In the genomic region with DNA sequence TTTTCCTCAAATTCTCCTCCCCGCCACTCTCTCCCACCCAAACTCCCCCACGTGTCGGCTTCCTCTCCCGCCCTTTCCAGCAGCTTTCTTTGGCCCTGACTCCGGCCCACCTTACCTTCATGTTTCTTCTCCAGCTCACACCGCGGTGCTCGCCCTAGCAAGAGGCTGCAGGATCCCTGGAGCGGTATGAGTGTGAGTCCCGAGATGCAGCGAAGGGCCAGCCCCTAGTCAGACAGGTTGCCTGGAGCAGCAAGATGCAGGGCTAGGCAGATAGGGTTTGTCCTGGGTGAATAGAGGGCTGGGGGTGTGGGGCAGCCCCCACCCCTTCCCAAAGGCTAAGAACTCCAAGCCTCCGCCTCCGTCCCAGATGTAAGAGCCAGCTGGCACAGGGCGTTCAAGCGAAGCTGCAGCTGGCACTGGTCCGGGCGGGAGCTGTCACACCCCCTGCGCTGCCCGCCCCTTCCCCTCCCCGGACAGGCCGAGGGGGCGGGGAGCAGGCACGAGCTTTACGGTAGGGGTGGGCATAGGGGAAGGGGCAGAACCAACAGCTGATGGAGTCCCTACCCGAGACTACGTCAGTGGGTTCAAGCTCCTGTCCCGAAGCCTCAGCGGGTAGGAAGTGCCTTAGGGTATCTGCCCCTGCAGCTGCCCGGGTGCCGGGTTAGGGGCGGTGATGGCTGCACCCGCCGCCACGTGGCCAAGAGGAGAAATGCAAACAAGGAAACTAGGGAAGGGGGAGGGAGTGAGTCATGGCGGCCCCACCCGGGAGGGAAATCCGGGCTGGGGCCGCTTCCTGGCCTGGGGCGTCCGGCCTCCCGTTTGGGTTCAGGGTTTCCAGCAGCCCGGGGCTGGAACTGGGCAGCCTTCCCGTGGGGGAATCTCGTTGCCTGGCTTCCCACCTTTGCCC, we compare ENCODE assay signal across 8 mouse cellular contexts. TPM values are rescaled to one million over a fixed set of nuclear protein-coding genes. Genes with fewer than 3 reads are reported as not detected.
DNase-seq lines count a peak whose midpoint lies in the region; ATAC-seq and TF ChIP-seq lines count a peak whose summit lies in the region.

A gene (minus strand): TSS at position 693 of the 907 bp plus-strand sequence.

- H3K4me3 ChIP-seq in embryonic facial prominence, embryonic 12.5 days, result peak within 1 kb of the TSS; percentile 48
- peak within 1 kb of the TSS; percentile 64 for H3K4me3 ChIP-seq in heart, embryonic 10.5 days
- peak within 1 kb of the TSS; percentile 52 for H3K4me3 ChIP-seq in kidney, embryonic 14.5 days (ENCODE audit: low read length)
- peak within 1 kb of the TSS; percentile 53 for H3K4me3 ChIP-seq in liver, embryonic 11.5 days (ENCODE audit: low read depth, low read length)
- H3K4me3 ChIP-seq in myocyte, result peak within 1 kb of the TSS; percentile 16
- H3K4me3 ChIP-seq in stomach, embryonic 14.5 days (ENCODE audit: low read depth, low read length), result peak within 1 kb of the TSS; percentile 45

- H3K27ac ChIP-seq in embryonic facial prominence, embryonic 12.5 days, result peak within 1 kb of the TSS; percentile 54; the same call in 1 of the 2 replicates
- peak within 1 kb of the TSS; percentile 90 for H3K27ac ChIP-seq in heart, embryonic 10.5 days
- H3K27ac ChIP-seq in kidney, embryonic 14.5 days (ENCODE audit: low read depth, low read length), result peak within 1 kb of the TSS; percentile 53
- peak within 1 kb of the TSS; percentile 34; the same call in 1 of the 2 replicates for H3K27ac ChIP-seq in liver, embryonic 11.5 days (ENCODE audit: low read depth, low read length)
- H3K27ac ChIP-seq in stomach, embryonic 14.5 days (ENCODE audit: low read length), result peak within 1 kb of the TSS; percentile 67

- DNase-seq in 3T3-L1 (ENCODE audit: low read depth, low spot score), result peak; percentile 82
- peak; percentile 85 for DNase-seq in adrenal gland, postnatal 10 days
- DNase-seq in heart, embryonic 10.5 days (ENCODE audit: low spot score), result peak; percentile 89
- peak; percentile 77 for DNase-seq in liver, embryonic 11.5 days (ENCODE audit: low spot score)

- under 1% methylated on average over 43 of the region's 44 CpGs for WGBS in embryonic facial prominence, embryonic 12.5 days
- WGBS in heart, embryonic 10.5 days, result under 1% methylated on average over 44 of the region's 44 CpGs
- under 1% methylated on average over 44 of the region's 44 CpGs for WGBS in kidney, embryonic 14.5 days
- 1% methylated on average over 44 of the region's 44 CpGs for WGBS in liver, embryonic 11.5 days
- WGBS in stomach, embryonic 14.5 days, result 1% methylated on average over 44 of the region's 44 CpGs

- peak within 1 kb of the TSS; percentile 47 for H3K9ac ChIP-seq in embryonic facial prominence, embryonic 12.5 days
- H3K9ac ChIP-seq in kidney, embryonic 14.5 days (ENCODE audit: low read depth, low read length), result peak within 1 kb of the TSS; percentile 59
- peak within 1 kb of the TSS; percentile 42 for H3K9ac ChIP-seq in liver, embryonic 11.5 days (ENCODE audit: low read depth, low read length)
- H3K9ac ChIP-seq in stomach, embryonic 14.5 days (replicated peaks; ENCODE audit: low read depth, low read length), result peak within 1 kb of the TSS; percentile 52; the same call in 1 of the 2 replicates

- peaks cover 41% of the 10 kb centered on the region for H3K27me3 ChIP-seq in embryonic facial prominence, embryonic 12.5 days
- H3K27me3 ChIP-seq in heart, embryonic 10.5 days (ENCODE audit: insufficient read depth, poor library complexity, severe bottlenecking), result peaks cover 84% of the 10 kb centered on the region
- H3K27me3 ChIP-seq in kidney, embryonic 14.5 days (ENCODE audit: control insufficient read depth, insufficient read depth, low read length), result peaks cover 9% of the 10 kb centered on the region
- H3K27me3 ChIP-seq in liver, embryonic 11.5 days (replicated peaks; ENCODE audit: control insufficient read depth, insufficient read depth, low read length), result peaks cover 50% of the 10 kb centered on the region
- H3K27me3 ChIP-seq in myocyte (ENCODE audit: control insufficient read depth, insufficient read depth, insufficient read length), result peaks cover 31% of the 10 kb centered on the region
- no peaks in the 10 kb centered on the region for H3K27me3 ChIP-seq in stomach, embryonic 14.5 days (ENCODE audit: control insufficient read depth, insufficient read depth, low read length)

- ATAC-seq in embryonic facial prominence, embryonic 12.5 days (ENCODE audit: insufficient number of reproducible peaks, insufficient read depth, low FRiP score, low TSS enrichment), result peak; percentile 76
- peak; percentile 90 for ATAC-seq in kidney, embryonic 14.5 days (ENCODE audit: low FRiP score, low TSS enrichment)
- ATAC-seq in liver, embryonic 11.5 days (replicated peaks; ENCODE audit: low FRiP score), result peak; percentile 72
- peak; percentile 64 for ATAC-seq in stomach, embryonic 14.5 days (ENCODE audit: insufficient number of reproducible peaks, insufficient read depth, low FRiP score, low read depth)

- no peak within 1 kb of the TSS for H3ac ChIP-seq in myocyte (ENCODE audit: control insufficient read depth, insufficient read length)

- H3K4me2 ChIP-seq in embryonic facial prominence, embryonic 12.5 days (replicated peaks), result peak within 1 kb of the TSS; percentile 94
- H3K4me2 ChIP-seq in kidney, embryonic 14.5 days (replicated peaks; ENCODE audit: low read depth, low read length), result peak within 1 kb of the TSS; percentile 95
- peak within 1 kb of the TSS; percentile 90 for H3K4me2 ChIP-seq in liver, embryonic 11.5 days
- peak within 1 kb of the TSS; percentile 86 for H3K4me2 ChIP-seq in myocyte (ENCODE audit: low read depth)
- H3K4me2 ChIP-seq in stomach, embryonic 14.5 days (replicated peaks; ENCODE audit: low read depth, low read length), result peak within 1 kb of the TSS; percentile 94

- H3K9me3 ChIP-seq in embryonic facial prominence, embryonic 12.5 days, result no peaks in the 10 kb centered on the region
- no peaks in the 10 kb centered on the region for H3K9me3 ChIP-seq in heart, embryonic 10.5 days
- no peaks in the 10 kb centered on the region for H3K9me3 ChIP-seq in kidney, embryonic 14.5 days (ENCODE audit: control insufficient read depth, low read length)
- no peaks in the 10 kb centered on the region for H3K9me3 ChIP-seq in liver, embryonic 11.5 days (ENCODE audit: control insufficient read depth, low read length)
- H3K9me3 ChIP-seq in stomach, embryonic 14.5 days (ENCODE audit: control insufficient read depth, low read depth, low read length), result no peaks in the 10 kb centered on the region

- H3K79me2 ChIP-seq in myocyte (ENCODE audit: control insufficient read depth, insufficient read depth), result no peaks in the 10 kb centered on the region

- H3K4me1 ChIP-seq in embryonic facial prominence, embryonic 12.5 days, result peaks cover 37% of the 10 kb centered on the region
- H3K4me1 ChIP-seq in heart, embryonic 10.5 days, result peaks cover 63% of the 10 kb centered on the region
- H3K4me1 ChIP-seq in kidney, embryonic 14.5 days (ENCODE audit: control insufficient read depth, insufficient read depth, low read length), result peaks cover 44% of the 10 kb centered on the region
- peaks cover 18% of the 10 kb centered on the region for H3K4me1 ChIP-seq in liver, embryonic 11.5 days (replicated peaks; ENCODE audit: control insufficient read depth, insufficient read depth, low read length)
- H3K4me1 ChIP-seq in stomach, embryonic 14.5 days (ENCODE audit: control insufficient read depth, insufficient read depth, low read length), result peaks cover 24% of the 10 kb centered on the region

- H3K36me3 ChIP-seq in embryonic facial prominence, embryonic 12.5 days, result no peaks in the 10 kb centered on the region
- no peaks in the 10 kb centered on the region for H3K36me3 ChIP-seq in heart, embryonic 10.5 days
- no peaks in the 10 kb centered on the region for H3K36me3 ChIP-seq in kidney, embryonic 14.5 days (ENCODE audit: control insufficient read depth, insufficient read depth, low read length)
- H3K36me3 ChIP-seq in liver, embryonic 11.5 days (ENCODE audit: control insufficient read depth, insufficient read depth, low read length), result no peaks in the 10 kb centered on the region
- no peaks in the 10 kb centered on the region for H3K36me3 ChIP-seq in myocyte (ENCODE audit: control insufficient read depth, insufficient read depth)
- H3K36me3 ChIP-seq in stomach, embryonic 14.5 days (ENCODE audit: control insufficient read depth, insufficient read depth, low read length), result no peaks in the 10 kb centered on the region

- no peak for TF ChIP-seq POLR2A in myocyte (IDR thresholded peaks at IDR 0.05; ENCODE audit: insufficient read length, low read depth)

TF ChIP-seq in myocyte, 11 proteins besides CTCF, POLR2A, EP300 and RAD21:
- TF ChIP-seq TCF3 (IDR thresholded peaks at IDR 0.05; ENCODE audit: insufficient read length, low read depth) (no peak), SRF (IDR thresholded peaks at IDR 0.05; ENCODE audit: control insufficient read depth, insufficient read length, low read depth) (no peak), TCF12 (IDR thresholded peaks at IDR 0.05; ENCODE audit: insufficient read depth, poor library complexity, severe bottlenecking) (no peak), POLR2AphosphoS2 (IDR thresholded peaks at IDR 0.05; ENCODE audit: insufficient read length, low read depth) (no peak), MAX (IDR thresholded peaks at IDR 0.05; ENCODE audit: low read depth) (no peak), USF1 (IDR thresholded peaks at IDR 0.05; ENCODE audit: low read depth) (peak; percentile 59), REST (IDR thresholded peaks at IDR 0.05; ENCODE audit: insufficient read depth, insufficient read length) (no peak), CEBPB (IDR thresholded peaks at IDR 0.05; ENCODE audit: insufficient read depth, poor library complexity, severe bottlenecking) (no peak), MYOG (IDR thresholded peaks at IDR 0.05; ENCODE audit: control insufficient read depth in 1 of 3, insufficient read depth in 1 of 3, insufficient read length in 2 of 3, low read depth in 2 of 3) (peak in 1 of 3 experiments; percentile 21), MYOD1 (IDR thresholded peaks at IDR 0.05; ENCODE audit: control insufficient read depth in 1 of 3, insufficient read length in 2 of 3, low read depth in 2 of 3) (peak in 1 of 3 experiments; percentile 30), E2F4 (IDR thresholded peaks at IDR 0.05; ENCODE audit: insufficient read depth) (no peak)

RNA-seq across cellular contexts. Expression of the gene that starts here (rescaled TPM):
- total RNA-seq in adrenal gland, postnatal 10 days (2021), result 10 to 100 TPM; 22.1 to 24.2 TPM
- polyA plus RNA-seq in embryonic facial prominence, embryonic 12.5 days (2016; fragmentation: Nextera tagmentation; extraction: Ambion mirVana), result 10.5 and 10.8 TPM in 2 replicates
- polyA plus RNA-seq in heart, embryonic 10.5 days (2016; fragmentation: Nextera tagmentation; extraction: Ambion mirVana), result 10.2 and 13.4 TPM in 2 replicates
- polyA plus RNA-seq in kidney, embryonic 14.5 days (2014; fragmentation: Nextera tagmentation; extraction: Ambion mirVana), result 11.9 and 15.7 TPM in 2 replicates
- polyA plus RNA-seq in liver, embryonic 11.5 days (2014; fragmentation: Nextera tagmentation; extraction: Ambion mirVana), result 4.1 and 4.5 TPM in 2 replicates
- 1.2 TPM for polyA plus RNA-seq in myocyte (2012; fragmentation: generic; extraction: Trizol)
- polyA plus RNA-seq in stomach, embryonic 14.5 days (2014; fragmentation: Nextera tagmentation; extraction: Ambion mirVana), result 6.1 and 7.5 TPM in 2 replicates

Comparison
In these comparisons a context has a peak if more than half of its experiments do, and no peak if none do; other contexts are left out.
1. Peak in every context shown above with its lines: DNase-seq, ATAC-seq, H3K4me3 ChIP-seq and H3K27ac ChIP-seq.
2. H3K27ac ChIP-seq: peak in every context shown above with its lines; median percentile 90 in heart, embryonic 10.5 days; 67 in stomach, embryonic 14.5 days; 54 in embryonic facial prominence, embryonic 12.5 days; 53 in kidney, embryonic 14.5 days; 34 in liver, embryonic 11.5 days.